Mouse (Mus musculus): ENCODE data around the gene Lrguk. TPM values are rescaled to one million over a fixed set of nuclear protein-coding genes. Genes with fewer than 3 reads are reported as not detected.

The Lrguk gene
- polyA plus RNA-seq, 1 experiment from 2014 or later, result 1.00 TPM

DNA sequence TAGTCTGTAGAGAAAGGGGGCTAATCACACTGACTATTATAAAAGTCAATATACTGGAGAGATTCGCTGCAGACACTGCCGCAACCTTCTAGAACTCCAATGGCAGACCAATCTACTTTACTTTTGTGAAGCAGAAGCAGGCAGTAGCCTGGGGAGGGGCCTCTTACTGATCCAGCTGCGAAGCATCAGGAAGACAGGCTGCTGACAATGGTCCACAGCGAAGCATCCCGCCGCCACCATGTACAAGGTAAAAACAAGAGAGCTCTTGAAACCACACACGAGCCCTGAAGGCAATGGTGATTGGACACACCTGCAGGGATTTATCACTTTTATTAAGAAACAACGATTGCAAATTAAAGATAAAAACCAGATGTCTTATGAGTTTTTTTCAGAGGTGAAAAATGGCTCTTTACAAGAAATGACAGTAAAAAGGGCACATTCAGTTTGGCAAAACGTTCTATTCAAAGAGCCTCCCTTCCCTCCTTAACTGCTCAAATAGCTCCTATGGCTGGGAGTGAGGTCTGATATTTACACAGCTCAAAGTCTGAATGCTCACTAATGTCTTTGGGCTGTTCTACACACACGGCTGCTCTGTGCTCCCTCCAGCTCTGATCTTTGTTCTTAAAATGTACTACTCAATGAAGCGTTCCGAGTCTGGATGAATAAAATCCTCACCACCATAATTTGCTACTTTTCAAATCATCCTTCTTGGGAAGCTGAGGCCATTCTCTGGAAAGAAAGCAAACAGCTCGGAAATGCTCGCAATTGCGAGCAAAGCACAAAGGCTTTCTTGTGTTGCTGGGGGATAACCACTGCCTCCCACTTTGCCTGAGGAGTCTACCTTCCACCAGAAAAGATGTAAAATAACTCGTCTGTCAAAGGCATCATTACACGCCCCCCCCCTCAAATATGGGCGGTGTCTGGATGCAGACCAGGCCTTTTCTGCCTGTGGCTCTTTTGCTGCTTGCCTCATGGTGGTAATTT lies 124.1 kb downstream of the Lrguk start:
- Histone ChIP-seq H3K4me3 (no peak overlapping the region), H3K9ac (no peak overlapping the region), H3K4me1 (replicated peaks) (peaks cover 39% of the 10 kb centered on the region), H3K27me3 (no peaks in the 10 kb centered on the region), H3K27ac (replicated peaks) (peak overlapping the region; percentile 73), H3K9me3 (no peaks in the 10 kb centered on the region), H3K36me3 (peaks cover 4% of the 10 kb centered on the region; the same call in 1 of the 2 replicates), H3K4me2 (peak overlapping the region; percentile 9; the same call in 1 of the 2 replicates)
- ATAC-seq (ENCODE audit: low FRiP score, low read depth), result peak; percentile 60; the same call in 1 of the 2 replicates
- 56% methylated on average over 18 of the region's 18 CpGs for WGBS

DNA sequence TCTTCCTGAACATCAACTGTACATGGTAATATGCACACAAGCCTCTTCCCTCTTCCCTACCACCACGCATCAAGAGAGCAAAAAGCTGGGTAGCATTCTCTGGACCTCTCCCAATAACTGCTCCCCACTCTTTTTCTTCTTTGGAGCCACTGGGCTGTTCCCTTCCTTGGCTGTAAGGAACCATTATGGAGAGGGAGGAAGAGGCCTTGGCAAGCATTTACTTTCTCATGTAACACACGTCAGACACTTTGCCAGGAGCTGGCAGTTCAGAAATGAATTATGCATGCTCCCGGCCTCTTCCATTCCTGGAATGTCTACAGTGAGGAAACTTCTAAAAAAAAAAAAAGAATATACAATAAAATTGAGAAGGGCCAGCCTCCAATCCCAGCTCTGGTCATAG lies 125.0 kb downstream of the Lrguk start:
- Histone ChIP-seq H3K4me2 (no peak overlapping the region), H3K9ac (no peak overlapping the region), H3K9me3 (no peaks in the 10 kb centered on the region), H3K27ac (replicated peaks) (peak overlapping the region; percentile 73), H3K4me3 (no peak overlapping the region), H3K27me3 (no peaks in the 10 kb centered on the region), H3K4me1 (replicated peaks) (peaks cover 39% of the 10 kb centered on the region), H3K36me3 (peaks cover 8% of the 10 kb centered on the region; the same call in 1 of the 2 replicates)
- 33% methylated on average over 3 of the region's 3 CpGs for WGBS
- ATAC-seq (ENCODE audit: low FRiP score, low read depth), result peak; percentile 78

DNA sequence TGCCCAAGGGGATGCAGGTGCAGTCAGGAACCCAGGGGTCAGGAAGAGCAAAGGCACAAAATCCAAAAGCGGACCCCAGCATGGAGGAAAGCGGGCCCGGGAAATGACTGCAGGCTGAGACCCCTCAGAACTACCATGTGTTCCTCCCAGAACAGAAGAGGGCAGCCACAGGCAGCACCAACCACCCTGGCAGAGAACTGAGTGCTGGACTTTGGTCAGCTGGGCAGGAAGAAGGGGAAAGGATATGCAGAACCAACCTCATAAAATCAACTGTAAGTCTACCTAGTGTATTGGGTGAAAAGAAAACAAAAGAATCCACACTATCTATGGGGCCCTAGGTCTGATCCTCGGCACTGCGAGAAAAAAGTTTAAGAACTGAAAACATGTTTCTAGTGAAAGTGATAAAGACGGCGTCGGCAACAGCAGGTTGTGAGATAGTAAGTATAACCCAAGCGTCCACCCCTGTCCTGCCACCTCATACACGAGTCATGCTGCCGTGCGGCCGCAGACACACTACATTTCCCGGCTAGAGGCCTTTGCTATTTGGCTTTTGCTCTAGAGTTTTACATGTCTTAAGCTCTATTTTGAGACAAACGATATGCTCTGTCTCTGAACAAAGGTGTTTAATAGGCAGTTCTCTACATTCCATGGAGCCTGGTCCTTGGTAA lies 126.0 kb downstream of the Lrguk start:
- no peak for ATAC-seq (ENCODE audit: low FRiP score, low read depth)
- 94% methylated on average over 15 of the region's 15 CpGs for WGBS
- H3K27ac ChIP-seq (replicated peaks), result peak overlapping the region; percentile 73

DNA sequence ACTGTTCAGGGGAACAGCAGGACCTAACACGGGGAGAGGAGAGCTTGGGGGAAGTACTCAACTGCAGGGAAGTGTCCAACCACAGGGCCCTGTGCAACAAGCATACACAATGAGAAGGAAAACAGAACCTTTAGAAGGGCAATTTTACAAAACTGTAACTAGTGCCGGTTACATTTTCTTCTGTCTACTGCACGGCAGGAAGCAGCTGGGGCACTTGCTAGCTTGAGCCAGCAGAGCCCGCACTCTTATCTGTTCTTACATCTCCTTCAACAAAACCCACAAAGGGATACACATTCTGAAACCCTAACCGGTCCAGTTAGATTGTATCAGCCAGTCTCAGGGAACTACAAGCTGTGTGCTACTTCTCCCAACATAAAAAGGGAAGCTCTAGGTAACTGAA lies 126.8 kb downstream of the Lrguk start:
- Histone ChIP-seq H3K27me3 (no peaks in the 10 kb centered on the region), H3K4me3 (no peak overlapping the region), H3K27ac (replicated peaks) (no peak overlapping the region), H3K9me3 (no peaks in the 10 kb centered on the region), H3K4me1 (replicated peaks) (peaks cover 39% of the 10 kb centered on the region), H3K4me2 (no peak overlapping the region), H3K9ac (no peak overlapping the region), H3K36me3 (peaks cover 21% of the 10 kb centered on the region)
- WGBS, result 72% methylated on average over 5 of the region's 5 CpGs
- no peak for ATAC-seq (ENCODE audit: low FRiP score, low read depth)

More for the DNA sequence above, 126.0 kb downstream of the Lrguk start:
- H3K4me3 ChIP-seq, result no peak overlapping the region
- peaks cover 39% of the 10 kb centered on the region for H3K4me1 ChIP-seq (replicated peaks)
- no peaks in the 10 kb centered on the region for H3K27me3 ChIP-seq
- H3K9ac ChIP-seq, result no peak overlapping the region
- H3K4me2 ChIP-seq, result no peak overlapping the region
- H3K9me3 ChIP-seq, result no peaks in the 10 kb centered on the region
- H3K36me3 ChIP-seq, result peaks cover 18% of the 10 kb centered on the region

DNA sequence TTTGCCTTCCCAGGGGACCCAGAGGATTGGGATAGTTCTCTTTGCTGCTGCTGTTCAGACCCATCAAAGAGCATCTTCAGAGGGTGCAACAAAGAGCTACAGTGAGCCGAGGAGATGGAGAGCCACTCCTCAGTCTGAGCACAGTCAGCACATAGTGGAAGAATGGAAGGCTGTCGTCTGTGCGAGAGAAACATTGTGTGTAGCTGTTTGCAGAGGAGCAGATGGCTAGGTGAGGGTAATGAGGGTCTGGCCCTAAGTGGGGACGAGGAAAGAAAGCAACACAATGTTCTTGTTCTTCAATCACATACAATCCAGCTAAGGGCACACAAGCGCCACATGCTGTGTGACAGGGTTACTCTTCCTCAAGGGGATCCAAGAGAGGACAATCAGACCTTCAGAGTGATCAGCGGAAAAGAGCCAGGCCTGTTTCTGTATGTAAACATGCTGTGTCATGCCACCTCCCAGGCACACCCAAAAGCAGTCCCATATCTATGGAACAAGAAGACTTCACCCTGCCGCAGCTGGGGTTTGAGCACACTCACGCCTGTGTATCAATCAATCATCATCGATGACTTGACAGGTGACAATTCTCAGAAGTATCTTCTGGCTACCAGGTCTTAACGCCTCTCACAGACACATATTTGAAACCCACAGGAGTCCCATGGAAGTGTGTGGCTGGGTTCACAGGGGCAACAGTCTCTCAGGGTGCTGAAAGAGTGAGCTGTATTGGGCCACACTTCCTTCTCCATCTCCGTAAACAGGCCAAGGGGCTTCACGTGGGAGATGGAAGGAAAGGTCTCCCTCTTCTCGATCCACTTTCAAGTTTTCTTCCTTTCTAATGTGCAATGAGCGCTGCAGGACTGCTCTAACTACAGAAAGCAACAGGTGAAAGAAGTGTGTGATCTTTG lies 127.8 kb downstream of the Lrguk start:
- no peak for ATAC-seq (ENCODE audit: low FRiP score, low read depth)
- no peak overlapping the region for H3K4me3 ChIP-seq
- H3K9ac ChIP-seq, result no peak overlapping the region
- H3K4me1 ChIP-seq (replicated peaks), result peaks cover 39% of the 10 kb centered on the region
- no peak overlapping the region for H3K4me2 ChIP-seq
- no peak overlapping the region for H3K27ac ChIP-seq (replicated peaks)
- H3K27me3 ChIP-seq, result no peaks in the 10 kb centered on the region
- H3K36me3 ChIP-seq, result peaks cover 28% of the 10 kb centered on the region
- no peaks in the 10 kb centered on the region for H3K9me3 ChIP-seq
- 84% methylated on average over 14 of the region's 14 CpGs for WGBS

DNA sequence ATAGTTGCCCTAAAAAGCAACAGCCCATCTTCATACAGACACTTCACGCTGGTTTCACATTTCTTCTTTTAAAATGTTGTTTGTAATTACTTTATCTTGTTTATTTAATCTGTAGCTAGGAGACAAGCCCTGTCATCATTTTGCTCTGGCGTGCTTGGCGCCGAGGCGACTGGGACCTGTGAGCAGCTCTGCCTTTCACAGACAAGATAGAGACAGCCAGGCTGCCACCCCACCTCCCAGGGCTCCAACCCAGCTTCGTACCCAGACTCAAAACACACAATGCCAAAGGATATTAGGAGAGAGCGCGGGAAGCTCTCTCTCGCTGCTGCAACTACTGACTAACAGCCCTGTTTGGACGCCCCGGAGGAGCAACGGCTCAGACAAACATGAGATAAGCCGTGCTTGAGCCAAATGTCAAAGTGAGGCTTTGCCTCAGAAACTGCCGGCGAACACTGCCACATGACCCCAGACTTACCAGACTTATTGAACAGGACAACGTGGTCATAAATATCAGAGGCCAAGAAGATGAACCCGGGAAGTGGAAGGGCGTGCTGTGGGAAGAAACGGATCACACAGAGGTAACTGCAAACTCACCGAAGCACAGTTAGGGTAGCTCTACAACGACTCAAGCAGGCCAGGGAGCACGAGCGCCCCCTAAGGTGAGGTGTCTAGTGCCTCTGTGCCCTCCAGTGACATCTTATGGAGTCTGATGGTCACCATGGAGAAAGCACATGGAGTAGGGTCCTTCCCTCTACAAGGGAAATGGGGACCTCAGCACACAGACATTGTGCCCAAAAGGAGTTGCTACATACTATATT lies 131.0 kb downstream of the Lrguk start:
- Histone ChIP-seq H3K4me3 (no peak overlapping the region), H3K9ac (no peak overlapping the region), H3K27me3 (no peaks in the 10 kb centered on the region), H3K4me1 (replicated peaks) (peaks cover 10% of the 10 kb centered on the region; the same call in 1 of the 2 replicates), H3K4me2 (no peak overlapping the region), H3K27ac (replicated peaks) (no peak overlapping the region), H3K9me3 (no peaks in the 10 kb centered on the region), H3K36me3 (peaks cover 31% of the 10 kb centered on the region)
- 87% methylated on average over 23 of the region's 23 CpGs for WGBS
- no peak for ATAC-seq (ENCODE audit: low FRiP score, low read depth)

DNA sequence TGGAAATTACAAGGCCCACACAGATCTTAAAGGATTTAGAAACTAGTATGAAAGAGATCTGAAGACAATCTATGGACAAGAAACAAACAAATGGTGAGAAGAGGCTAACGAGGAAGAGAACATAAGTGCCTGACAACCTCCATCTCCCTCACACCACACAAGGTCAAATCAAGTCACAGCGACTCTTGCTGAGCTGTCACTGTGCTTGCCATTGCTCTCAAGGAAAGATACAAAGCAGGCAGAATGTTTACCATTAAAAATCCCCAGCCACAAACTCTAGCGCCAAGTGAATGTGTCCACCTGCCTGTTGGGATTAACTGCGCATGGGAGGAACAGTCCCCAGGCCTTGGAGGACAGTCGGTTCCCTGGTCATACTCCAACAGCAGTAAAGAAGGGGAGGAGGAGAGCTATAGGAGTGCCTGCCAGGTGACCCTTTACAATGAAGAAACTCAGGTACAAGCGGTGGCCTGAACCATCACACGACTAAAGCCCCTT lies 131.6 kb downstream of the Lrguk start:
- 96% methylated on average over 7 of the region's 7 CpGs for WGBS
- Histone ChIP-seq H3K4me3 (no peak overlapping the region), H3K27ac (replicated peaks) (no peak overlapping the region), H3K9me3 (no peaks in the 10 kb centered on the region), H3K27me3 (no peaks in the 10 kb centered on the region), H3K4me2 (no peak overlapping the region), H3K9ac (no peak overlapping the region), H3K36me3 (peaks cover 37% of the 10 kb centered on the region), H3K4me1 (replicated peaks) (0 out of 2 replicates have a peak, but pooled peaks cover 5% of the 10 kb centered on the region)
- no peak for ATAC-seq (ENCODE audit: low FRiP score, low read depth)

DNA sequence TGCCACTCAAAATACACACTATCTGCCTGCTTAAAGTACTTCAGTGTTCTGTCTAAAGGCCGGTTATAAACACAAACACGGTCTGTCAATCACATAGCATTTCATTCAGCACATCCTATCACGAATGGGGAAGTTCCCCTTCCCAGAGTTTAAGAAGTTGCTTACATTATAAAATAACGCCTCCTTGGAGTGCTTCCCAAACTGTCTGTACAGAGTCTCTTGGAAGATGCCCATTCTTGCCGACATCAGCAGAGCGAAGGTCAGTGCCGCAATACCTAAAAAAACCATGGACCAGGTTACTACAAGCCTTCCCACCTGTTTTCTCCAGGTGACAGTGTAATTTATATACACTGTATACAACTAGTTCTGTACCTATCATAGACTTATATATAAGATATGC lies 132.3 kb downstream of the Lrguk start:
- Histone ChIP-seq H3K4me2 (no peak overlapping the region), H3K27me3 (no peaks in the 10 kb centered on the region), H3K4me1 (replicated peaks) (0 out of 2 replicates have a peak, but pooled peaks cover 3% of the 10 kb centered on the region), H3K9ac (no peak overlapping the region), H3K27ac (replicated peaks) (no peak overlapping the region), H3K9me3 (no peaks in the 10 kb centered on the region), H3K4me3 (no peak overlapping the region), H3K36me3 (peaks cover 40% of the 10 kb centered on the region)
- ATAC-seq (ENCODE audit: low FRiP score, low read depth), result no peak
- 94% methylated on average over 7 of the region's 7 CpGs for WGBS

DNA sequence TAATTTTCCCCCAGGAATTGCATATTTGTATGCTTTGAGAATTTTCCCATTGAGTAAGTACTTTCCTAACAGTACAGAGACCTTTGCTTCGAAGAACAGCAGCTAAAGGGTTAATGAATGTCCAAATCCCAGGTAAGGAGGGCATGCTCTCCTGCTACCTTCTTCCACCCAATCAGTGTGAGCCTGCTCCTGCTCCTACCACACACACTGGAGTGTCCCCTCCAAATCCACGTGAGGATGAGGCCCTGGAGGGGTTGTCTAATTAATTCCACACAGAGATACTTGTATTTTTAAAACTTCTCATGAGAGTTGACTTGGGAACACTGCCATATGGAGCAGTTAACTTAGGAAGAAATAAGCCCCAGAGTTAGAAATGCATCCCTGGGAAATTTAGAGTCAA lies 133.4 kb downstream of the Lrguk start:
- ATAC-seq (ENCODE audit: low FRiP score, low read depth), result no peak
- H3K9me3 ChIP-seq, result no peaks in the 10 kb centered on the region
- no peak overlapping the region for H3K9ac ChIP-seq
- no peaks in the 10 kb centered on the region for H3K4me1 ChIP-seq (replicated peaks)
- WGBS, result 80% methylated on average over 2 of the region's 2 CpGs
- no peak overlapping the region for H3K4me3 ChIP-seq
- H3K27me3 ChIP-seq, result no peaks in the 10 kb centered on the region
- H3K36me3 ChIP-seq, result peaks cover 47% of the 10 kb centered on the region
- H3K4me2 ChIP-seq, result no peak overlapping the region
- no peak overlapping the region for H3K27ac ChIP-seq (replicated peaks)

DNA sequence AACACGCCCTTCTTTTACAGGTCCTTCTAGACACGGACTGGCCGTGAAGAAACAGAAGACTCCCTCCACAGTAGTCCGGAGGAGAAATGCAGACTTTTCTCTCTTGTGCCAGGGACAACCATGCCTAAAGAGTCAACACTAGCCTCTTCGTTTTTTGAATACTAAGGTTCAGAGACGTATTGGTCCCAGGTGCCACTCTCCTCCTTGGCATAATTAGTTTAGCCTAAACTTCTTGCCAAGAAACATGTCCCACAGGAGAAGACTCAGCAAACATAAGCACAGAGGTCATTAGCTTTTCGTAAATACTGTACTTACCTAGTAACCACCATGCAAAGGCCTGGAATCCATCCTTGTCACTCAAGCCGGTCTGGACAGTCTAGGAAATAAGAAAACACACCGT lies 133.8 kb downstream of the Lrguk start:
- no peak for ATAC-seq (ENCODE audit: low FRiP score, low read depth)
- H3K9me3 ChIP-seq, result no peaks in the 10 kb centered on the region
- WGBS, result 82% methylated on average over 9 of the region's 9 CpGs
- H3K27ac ChIP-seq (replicated peaks), result no peak overlapping the region
- peaks cover 47% of the 10 kb centered on the region for H3K36me3 ChIP-seq
- H3K4me3 ChIP-seq, result no peak overlapping the region
- H3K4me2 ChIP-seq, result no peak overlapping the region
- H3K27me3 ChIP-seq, result no peaks in the 10 kb centered on the region
- H3K4me1 ChIP-seq (replicated peaks), result no peaks in the 10 kb centered on the region
- no peak overlapping the region for H3K9ac ChIP-seq

DNA sequence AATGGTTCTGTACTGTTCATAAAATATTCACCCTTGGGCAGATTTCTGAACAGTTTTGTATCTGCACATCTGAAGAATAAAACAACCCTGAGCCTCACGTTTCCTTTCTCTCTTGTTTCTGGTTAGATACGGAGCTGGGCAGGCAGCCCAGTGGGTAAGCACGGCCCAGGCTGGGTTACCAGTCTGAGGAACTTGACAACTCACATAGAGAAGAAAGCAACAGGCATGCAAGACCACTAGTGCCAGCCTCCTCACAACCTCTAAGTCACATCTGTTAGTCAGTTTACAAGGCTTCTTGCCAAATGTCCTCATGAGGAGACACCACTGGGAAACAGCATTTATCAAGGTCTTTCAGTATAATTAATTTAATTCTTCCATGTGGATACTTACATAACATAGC lies 139.6 kb downstream of the Lrguk start:
- no peak overlapping the region for H3K4me3 ChIP-seq
- no peaks in the 10 kb centered on the region for H3K27me3 ChIP-seq
- H3K4me1 ChIP-seq (replicated peaks), result no peaks in the 10 kb centered on the region
- H3K9me3 ChIP-seq, result no peaks in the 10 kb centered on the region
- peaks cover 30% of the 10 kb centered on the region for H3K36me3 ChIP-seq
- no peak for ATAC-seq (ENCODE audit: low FRiP score, low read depth)
- H3K27ac ChIP-seq (replicated peaks), result no peak overlapping the region
- no peak overlapping the region for H3K9ac ChIP-seq
- H3K4me2 ChIP-seq, result no peak overlapping the region
- WGBS, result 76% methylated on average over 3 of the region's 3 CpGs

Data from hindbrain, embryonic 15.5 days (tissue).